ENCODE assay signal across 18 mouse cellular contexts in genomic region chr2:142596176-142597170, GRCm38 (mm10).
DNase-seq lines count a peak whose midpoint lies in the region; ATAC-seq lines count a peak whose summit lies in the region.
"Had no signal": no experiment of that assay in that cellular context is flagged by ENCODE, and none has a peak within 500 bp of the region (broad histone marks: within the 10 kb centered on the region; RNA-seq: fewer than 3 reads in every experiment).

No protein-coding gene starts in this region.

- H3K4me1 ChIP-seq in hindbrain, embryonic 12.5 days: no peaks in the 10 kb centered on the region
- no peaks in the 10 kb centered on the region for H3K4me1 ChIP-seq in hindbrain, embryonic 11.5 days (replicated peaks; ENCODE audit: control insufficient read depth, insufficient read depth, low read length)
- H3K4me1 ChIP-seq in midbrain, embryonic 16.5 days (ENCODE audit: control insufficient read depth, insufficient read depth, low read length): 0 out of 2 replicates have a peak, but pooled peaks cover 3% of the 10 kb centered on the region
- H3K4me1 ChIP-seq: liver, embryonic 12.5 days; midbrain, embryonic 12.5 days had no signal

- no peaks in the 10 kb centered on the region for H3K36me3 ChIP-seq in hindbrain, embryonic 12.5 days
- no peaks in the 10 kb centered on the region for H3K36me3 ChIP-seq in hindbrain, embryonic 11.5 days (ENCODE audit: control insufficient read depth, insufficient read depth, low read length)
- no peaks in the 10 kb centered on the region for H3K36me3 ChIP-seq in midbrain, embryonic 16.5 days (ENCODE audit: control insufficient read depth, insufficient read depth, low read length)
- H3K36me3 ChIP-seq: liver, embryonic 12.5 days; midbrain, embryonic 12.5 days had no signal

- ATAC-seq in hindbrain, embryonic 12.5 days (ENCODE audit: low FRiP score): 0 out of 2 replicates have a peak, but pooled peaks have one; percentile 24
- ATAC-seq in hindbrain, embryonic 11.5 days (ENCODE audit: low FRiP score): no peak
- ATAC-seq in midbrain, embryonic 16.5 days: peak; percentile 66; the same call in 1 of the 2 replicates
- ATAC-seq: forebrain, embryonic 16.5 days; intestine, postnatal 0 days; liver, embryonic 12.5 days had no signal

- no peak overlapping the region for H3K4me2 ChIP-seq in hindbrain, embryonic 12.5 days (replicated peaks)
- H3K4me2 ChIP-seq in hindbrain, embryonic 11.5 days (replicated peaks; ENCODE audit: low read depth, low read length): no peak overlapping the region
- no peak overlapping the region for H3K4me2 ChIP-seq in midbrain, embryonic 16.5 days (ENCODE audit: low read length)
- H3K4me2 ChIP-seq: liver, embryonic 12.5 days; lung, embryonic 14.5 days; midbrain, embryonic 12.5 days had no signal

- 79% methylated on average over 17 of the region's 17 CpGs for WGBS in hindbrain, embryonic 12.5 days
- 84% methylated on average over 17 of the region's 17 CpGs for whole genome bisulfite sequencing in hindbrain, embryonic 11.5 days
- 64% methylated on average over 17 of the region's 17 CpGs for WGBS in midbrain, embryonic 16.5 days

- DNase-seq in cerebellum, postnatal 14 days: peak; percentile 36 to 46
- no peak for DNase-seq in cerebellum, postnatal 4 days (ENCODE audit: low spot score in 2 of 2)
- DNase-seq in hindbrain, embryonic 11.5 days (ENCODE audit: low spot score): no peak
- peak; percentile 45 for DNase-seq in brain, adult 2 months (ENCODE audit: low read depth, low spot score)
- no peak for DNase-seq in kidney, adult 11 months
- DNase-seq in urinary bladder, postnatal 36 days (ENCODE audit: low spot score in 2 of 2): no peak
- DNase-seq: gastrocnemius, postnatal 10 days; lung, embryonic 14.5 days; lung, postnatal 4 days; thymus, postnatal 4 days had no signal

- H3K27ac ChIP-seq in hindbrain, embryonic 12.5 days: no peak overlapping the region
- H3K27ac ChIP-seq in hindbrain, embryonic 11.5 days (ENCODE audit: low read depth, low read length): no peak overlapping the region
- no peak overlapping the region for H3K27ac ChIP-seq in midbrain, embryonic 16.5 days (ENCODE audit: low read length)
- H3K27ac ChIP-seq: kidney, postnatal 0 days; liver, embryonic 12.5 days; midbrain, embryonic 12.5 days had no signal

- H3K9ac ChIP-seq in hindbrain, embryonic 12.5 days: no peak overlapping the region
- no peak overlapping the region for H3K9ac ChIP-seq in hindbrain, embryonic 11.5 days (ENCODE audit: low read depth, low read length)
- H3K9ac ChIP-seq in midbrain, embryonic 16.5 days (ENCODE audit: low read depth, low read length): no peak overlapping the region
- H3K9ac ChIP-seq: liver, embryonic 12.5 days; lung, embryonic 14.5 days; midbrain, embryonic 12.5 days had no signal

- H3K4me3 ChIP-seq in hindbrain, embryonic 12.5 days: no peak overlapping the region
- no peak overlapping the region for H3K4me3 ChIP-seq in hindbrain, embryonic 11.5 days (ENCODE audit: low read depth, low read length)
- H3K4me3 ChIP-seq in midbrain, embryonic 16.5 days (ENCODE audit: low read depth, low read length): no peak overlapping the region
- H3K4me3 ChIP-seq: liver, embryonic 12.5 days; midbrain, embryonic 12.5 days had no signal

- no peaks in the 10 kb centered on the region for H3K9me3 ChIP-seq in hindbrain, embryonic 12.5 days (replicated peaks)
- no peaks in the 10 kb centered on the region for H3K9me3 ChIP-seq in hindbrain, embryonic 11.5 days (ENCODE audit: control insufficient read depth, low read length)
- H3K9me3 ChIP-seq in midbrain, embryonic 16.5 days (replicated peaks; ENCODE audit: control insufficient read depth, low read length, poor library complexity, severe bottlenecking): no peaks in the 10 kb centered on the region
- H3K9me3 ChIP-seq: liver, embryonic 12.5 days; midbrain, embryonic 12.5 days had no signal

- H3K27me3 ChIP-seq in hindbrain, embryonic 12.5 days: no peaks in the 10 kb centered on the region
- H3K27me3 ChIP-seq in hindbrain, embryonic 11.5 days (ENCODE audit: control insufficient read depth, insufficient read depth, low read length): no peaks in the 10 kb centered on the region
- H3K27me3 ChIP-seq in midbrain, embryonic 16.5 days (ENCODE audit: control insufficient read depth, insufficient read depth, low read depth, low read length): no peaks in the 10 kb centered on the region; the same call in 1 of the 2 replicates
- H3K27me3 ChIP-seq: CH12.LX; liver, embryonic 12.5 days had no signal

Comparison
In these comparisons a context has a peak if more than half of its experiments do, and no peak if none do; other contexts are left out.
1. DNase-seq: peak in cerebellum, postnatal 14 days (2 of 2) and brain, adult 2 months (single experiment); none in cerebellum, postnatal 4 days (0 of 2), hindbrain, embryonic 11.5 days (single experiment), kidney, adult 11 months (single experiment) and urinary bladder, postnatal 36 days (0 of 2).